Mouse (Mus musculus) spleen, postnatal 10 days (tissue): ENCODE measurements at regions not wholly inside any gene's neighbourhood (a gene's known extent, or its start where the extent isn't known, plus 50 kb on each side); places are given as distances from the start of the nearest gene placed in this dataset.

ENCODE experiments used
- DNase-seq, 2 experiments: peaks; one replicate each; pipeline ENCODE4 v3.0.0; 2021 to 2022; ENCODE audit warnings: low spot score in 2 of 2

DNA sequence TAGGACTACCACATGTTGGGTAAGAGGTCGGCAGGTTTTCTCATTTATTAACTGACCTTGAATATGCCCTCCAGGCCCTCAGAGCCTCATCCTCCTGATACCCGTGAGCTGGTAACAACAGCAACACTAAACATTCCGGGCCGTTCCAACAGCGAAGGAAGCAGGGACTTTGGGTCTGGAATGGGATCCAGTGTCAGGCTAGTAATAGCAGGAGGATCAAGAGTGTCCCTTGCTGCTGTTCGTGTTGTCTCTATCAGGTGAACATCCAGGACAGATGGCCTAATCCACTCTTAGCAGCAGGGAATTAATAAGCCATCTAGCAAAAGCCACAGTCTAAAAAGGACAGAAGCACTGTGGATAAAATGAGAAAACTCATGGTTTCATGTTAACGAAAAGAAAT lies 106.7 kb downstream of the Cpeb2 start:
- no peak for DNase-seq

DNA sequence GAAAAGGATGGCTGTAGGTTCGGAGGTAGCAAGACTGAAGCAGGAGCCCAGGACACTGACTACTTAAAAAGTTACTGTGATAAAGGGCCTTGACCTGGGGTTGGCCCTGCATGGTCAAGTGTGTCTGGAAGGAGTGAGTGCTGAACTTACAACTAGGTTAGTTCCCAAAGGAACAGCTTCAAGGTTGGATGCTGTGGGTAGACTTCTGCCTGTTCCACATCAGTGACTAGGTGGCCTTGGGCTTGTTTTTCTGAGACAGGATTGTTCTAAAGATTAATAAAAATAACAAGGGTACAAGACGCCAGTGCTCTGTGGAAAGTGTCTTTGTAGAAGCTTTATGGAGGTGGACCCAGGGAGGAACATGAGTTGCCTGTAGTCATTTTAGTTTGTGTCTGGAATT lies 108.5 kb downstream of the Cpeb2 start:
- no peak for DNase-seq

DNA sequence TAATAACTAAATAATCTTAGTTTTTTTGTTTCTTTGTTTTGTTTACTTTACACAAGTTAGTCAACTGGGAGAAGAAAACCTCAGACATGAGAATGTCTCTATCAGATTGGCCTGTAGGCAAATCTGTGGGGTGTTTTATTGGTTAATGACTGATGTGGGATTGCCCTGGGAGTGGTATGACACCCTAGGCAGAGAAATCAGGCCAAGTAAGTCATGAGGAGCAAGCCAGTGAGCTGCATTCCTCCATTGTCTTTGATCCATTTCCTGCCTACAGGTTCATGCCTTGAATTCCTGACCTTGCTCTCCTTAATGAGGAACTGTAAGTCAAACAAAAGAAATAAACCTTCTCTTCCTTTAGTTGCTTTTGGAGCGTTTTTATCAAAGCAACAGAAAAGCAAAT lies 111.5 kb downstream of the Cpeb2 start:
- no peak for DNase-seq

DNA sequence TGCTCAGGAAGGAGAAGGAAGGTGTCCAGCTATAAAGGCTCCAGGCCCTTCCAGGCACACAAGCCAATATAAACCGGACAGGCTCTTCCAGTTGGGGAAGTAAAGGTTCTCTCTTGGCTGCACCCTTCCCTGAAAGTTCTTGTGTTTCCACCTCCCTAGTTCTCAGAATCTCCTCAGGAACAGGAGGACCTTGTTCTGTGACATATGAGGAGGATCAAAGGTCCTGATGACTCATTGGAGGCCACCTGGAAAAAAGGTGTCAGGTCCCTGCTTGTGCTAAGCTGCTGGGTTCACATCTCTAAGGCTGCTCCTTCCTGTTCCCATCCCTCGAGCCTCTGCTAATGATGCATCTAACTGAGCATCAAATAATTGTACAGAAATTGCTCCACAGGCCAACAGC lies 118.0 kb downstream of the Cpeb2 start:
- DNase-seq, result no peak

DNA sequence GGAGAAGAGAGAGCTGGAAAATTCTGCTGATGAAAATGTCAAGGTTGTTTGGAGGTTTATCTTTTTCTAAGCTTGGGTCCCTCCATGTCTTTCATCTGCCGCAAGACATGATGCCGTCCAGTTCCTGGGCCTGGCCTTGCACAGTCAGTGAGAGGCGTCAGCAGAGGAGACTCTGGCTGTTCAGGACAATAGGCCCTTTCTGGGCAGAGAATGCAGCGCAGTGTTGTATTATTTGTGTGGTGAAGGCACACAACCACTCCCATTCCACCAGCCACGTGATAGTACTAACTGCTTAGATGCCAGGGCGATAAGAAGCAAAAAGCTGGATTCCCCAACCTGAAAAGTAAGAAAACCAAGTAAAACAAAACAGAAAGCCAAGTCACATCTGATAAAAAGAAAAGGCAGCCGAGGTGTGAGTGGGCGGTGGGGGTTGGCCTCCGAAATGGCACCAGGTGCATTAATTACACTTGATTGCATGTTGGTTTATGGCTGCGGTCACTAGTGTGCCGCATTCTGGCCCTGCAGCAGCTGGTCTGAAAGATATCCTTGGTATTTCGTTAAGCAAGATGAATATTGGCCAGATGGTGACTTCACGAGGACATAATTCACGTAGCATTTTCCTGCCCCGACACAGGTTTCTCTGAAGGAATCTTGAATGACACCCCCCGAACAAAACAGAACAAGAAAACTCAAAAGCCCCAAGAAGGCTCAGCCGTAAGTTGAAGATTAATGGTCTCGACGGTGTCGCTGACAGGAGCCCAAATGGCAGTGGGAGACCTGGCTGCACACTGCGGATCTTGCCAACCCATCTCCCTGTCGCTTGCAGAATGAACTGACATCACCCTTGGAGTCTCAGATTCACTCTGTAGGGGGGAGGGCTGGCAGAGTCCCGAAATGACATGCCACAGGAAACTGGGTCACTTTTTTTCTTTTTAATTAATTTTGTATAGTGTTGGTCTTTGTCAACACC lies 120.3 kb downstream of the Cpeb2 start:
- DNase-seq, result no peak

DNA sequence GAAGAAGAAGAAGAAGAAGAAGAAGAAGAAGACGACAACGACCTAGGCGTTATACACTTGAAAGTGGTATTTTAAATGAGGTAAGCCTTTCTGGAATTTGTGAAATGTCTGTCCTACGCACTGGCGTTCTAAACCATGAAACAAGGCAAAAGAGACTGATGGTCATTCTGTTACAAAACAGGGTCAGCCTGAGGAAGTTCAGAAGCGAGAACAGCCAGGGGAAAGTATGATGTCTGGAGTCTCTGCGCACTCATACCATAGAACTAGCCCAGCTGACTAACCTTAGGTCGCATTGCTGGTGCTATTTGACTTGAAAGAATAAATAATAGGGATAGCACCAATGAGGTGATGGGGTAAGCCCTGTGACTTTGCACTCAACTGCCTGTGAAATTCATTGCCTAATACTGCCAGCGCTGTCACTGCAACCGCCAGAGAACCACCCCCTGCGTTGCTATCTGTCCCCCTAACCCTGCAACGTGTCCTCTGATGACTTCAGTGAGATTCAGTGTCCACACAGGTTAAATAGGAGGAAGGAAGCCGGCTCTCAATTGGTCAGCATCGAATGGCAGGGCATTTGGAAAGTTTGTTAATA lies 121.5 kb downstream of the Cpeb2 start:
- no peak for DNase-seq

DNA sequence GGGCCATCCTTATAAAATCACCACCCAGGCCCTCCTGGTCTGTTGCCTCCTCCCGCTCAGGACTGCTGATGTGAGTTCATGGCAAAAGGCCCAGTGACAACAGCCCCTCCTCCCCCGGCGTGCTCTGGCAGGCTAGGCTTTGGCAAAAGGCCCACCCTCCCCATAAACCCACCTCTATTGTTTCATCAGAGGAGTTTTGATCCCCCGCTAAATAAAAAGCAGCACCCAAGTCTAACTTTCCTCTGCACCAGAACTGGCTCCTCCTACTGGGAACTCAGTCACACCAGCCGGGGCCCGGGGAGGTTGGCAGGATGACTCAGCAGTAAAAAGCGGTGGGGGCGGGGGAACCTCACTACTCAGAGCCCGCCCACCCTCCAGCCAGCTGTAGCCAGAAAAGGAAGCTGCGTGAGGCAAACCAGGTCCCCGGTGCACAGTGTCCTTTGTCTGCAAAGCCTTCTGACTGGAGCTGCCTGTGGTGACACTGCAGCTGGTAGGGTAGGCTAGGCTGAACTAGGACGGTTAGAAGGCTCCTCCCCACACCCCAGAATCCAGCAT lies 122.1 kb downstream of the Cpeb2 start:
- DNase-seq, result peak; percentile 17 to 75

DNA sequence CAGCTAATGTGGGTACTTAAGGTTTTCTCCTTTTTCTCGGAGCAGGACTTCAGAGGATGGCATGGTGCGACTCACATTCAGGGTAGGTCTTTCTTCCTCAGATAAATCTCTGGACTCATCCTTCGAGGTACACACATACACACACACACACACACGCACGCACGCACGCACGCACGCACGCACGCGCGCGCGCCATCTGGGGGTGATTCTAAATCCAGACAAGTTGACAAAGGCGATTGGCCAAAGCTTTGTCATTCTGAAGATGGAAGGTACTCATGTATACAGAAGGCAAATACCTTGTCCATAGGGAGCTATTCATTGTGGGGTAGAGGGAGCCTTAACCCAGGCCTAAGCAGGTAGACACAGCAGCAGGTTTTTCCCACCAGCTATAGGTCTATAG lies 122.9 kb downstream of the Cpeb2 start:
- no peak for DNase-seq

DNA sequence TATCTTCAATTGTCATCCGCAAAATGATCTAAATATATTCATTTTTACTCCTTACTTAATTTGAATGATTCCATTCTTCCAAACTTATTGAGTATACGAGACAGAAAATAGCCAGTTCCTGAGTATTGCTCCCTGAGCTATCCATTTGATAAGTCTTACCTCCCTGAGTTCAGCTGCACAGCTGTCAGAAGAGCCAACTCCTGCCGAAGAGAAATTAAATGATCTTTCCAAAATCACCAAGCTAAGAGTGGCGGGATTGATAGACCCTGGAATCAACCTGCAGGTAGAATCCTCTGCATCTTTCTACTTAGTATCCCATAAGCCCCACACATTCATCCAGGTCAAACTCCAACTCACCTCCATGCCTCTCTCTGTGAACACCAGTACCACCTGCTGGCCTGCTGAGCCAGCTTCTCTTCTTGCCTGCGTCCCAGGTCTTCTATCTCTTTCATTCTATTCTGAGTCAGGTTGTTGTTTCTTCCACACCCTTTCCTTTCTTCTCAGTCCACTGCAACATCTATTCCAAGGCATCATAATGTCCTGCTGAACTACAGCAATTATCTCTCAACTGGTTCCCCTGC lies 124.2 kb downstream of the Cpeb2 start:
- no peak for DNase-seq

DNA sequence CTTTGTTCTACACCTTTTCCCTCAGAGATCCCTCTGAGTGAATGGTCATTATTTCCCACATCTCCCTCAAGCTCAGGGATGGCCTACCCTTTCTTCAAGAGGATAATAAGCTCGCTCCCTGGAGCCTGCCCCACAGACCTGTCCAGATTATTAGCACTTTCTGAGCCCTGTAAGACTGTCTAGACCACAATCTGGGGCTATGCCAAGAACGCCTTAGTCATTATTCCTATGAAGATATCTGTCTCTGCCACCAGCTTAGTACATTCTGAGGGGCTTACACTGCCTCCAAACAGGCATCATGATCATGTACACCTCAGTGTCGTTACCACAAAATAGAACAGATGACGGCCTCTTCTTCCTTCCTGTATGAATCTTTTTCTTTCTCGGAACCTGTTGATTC lies 124.9 kb downstream of the Cpeb2 start:
- DNase-seq, result no peak

DNA sequence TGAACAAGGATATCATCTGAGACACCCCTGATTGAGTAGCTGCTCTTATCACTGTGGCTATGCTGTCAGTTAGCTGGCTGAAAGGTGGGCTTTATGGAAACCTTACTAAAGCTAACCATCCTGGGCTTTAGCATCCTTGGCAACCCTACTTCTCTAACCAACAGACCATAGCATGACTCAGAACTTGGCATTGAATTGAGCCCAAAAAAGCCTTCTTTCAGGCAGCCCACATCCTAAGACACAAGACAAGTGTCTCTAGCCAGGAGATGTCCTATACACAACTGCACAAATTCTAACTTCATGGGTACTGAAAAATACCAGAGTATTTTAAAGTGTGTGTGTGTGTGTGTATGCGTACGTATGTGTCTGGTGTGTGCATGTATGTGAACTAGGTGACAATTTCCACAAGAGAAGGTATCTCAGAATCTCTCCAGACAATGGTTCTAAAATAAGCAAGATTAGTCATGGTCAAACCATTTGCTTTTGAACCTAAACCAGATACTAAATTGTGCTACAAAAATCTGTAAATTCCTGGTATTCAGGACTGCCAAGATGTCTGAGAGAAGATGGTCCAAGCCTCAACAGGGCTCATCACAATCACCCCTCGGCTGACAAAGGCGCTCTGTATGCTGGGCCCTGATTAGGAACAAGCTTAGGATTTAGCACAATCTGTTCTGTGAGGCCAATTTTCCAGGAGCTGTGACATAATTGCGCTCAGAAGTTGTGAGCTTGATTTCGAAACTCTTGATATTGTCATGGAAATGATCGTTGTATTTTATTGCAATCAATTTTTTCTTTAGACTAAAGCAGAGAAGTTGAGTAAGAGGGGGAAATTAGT lies 126.2 kb downstream of the Cpeb2 start:
- DNase-seq, result no peak

DNA sequence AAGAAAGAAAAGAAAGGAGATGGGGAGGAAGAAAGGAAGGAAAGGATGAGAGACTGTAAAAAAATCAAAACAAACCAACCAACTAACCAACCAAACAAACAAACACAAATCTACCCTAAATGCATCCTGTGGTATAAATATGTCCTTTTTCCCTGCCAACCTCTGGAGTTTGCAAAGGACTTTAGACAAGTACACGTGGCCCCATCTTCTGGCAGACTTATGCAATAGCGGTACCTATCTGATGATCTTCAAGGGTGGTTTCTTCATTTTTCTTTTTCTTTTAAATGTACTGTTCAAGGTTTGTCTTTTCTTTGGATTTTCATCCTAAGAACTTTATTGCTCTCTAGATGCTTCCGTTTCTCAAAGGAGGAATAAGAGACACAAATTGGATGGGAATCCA lies 127.3 kb downstream of the Cpeb2 start:
- DNase-seq, result peak in 1 of 2 experiments; percentile 20

DNA sequence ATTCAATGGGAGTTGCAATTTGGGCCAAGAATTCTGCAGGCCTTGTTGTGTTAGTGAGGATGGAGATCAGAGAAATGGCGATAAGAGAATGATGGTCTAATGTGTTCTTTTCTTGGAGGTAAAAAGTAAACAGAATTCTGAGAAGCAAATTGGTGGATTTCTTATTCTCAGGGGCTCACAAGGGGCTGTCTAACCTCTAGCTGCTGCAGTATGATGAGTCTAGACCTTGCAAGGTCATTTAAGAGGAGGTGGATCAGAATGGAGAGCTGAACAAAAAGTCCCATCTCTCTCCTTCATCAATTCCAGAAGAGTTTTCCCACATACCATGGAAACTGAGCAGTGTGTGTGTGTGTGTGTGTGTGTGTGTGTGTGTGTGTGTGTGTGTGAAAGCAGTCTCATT lies 128.1 kb downstream of the Cpeb2 start:
- no peak for DNase-seq

DNA sequence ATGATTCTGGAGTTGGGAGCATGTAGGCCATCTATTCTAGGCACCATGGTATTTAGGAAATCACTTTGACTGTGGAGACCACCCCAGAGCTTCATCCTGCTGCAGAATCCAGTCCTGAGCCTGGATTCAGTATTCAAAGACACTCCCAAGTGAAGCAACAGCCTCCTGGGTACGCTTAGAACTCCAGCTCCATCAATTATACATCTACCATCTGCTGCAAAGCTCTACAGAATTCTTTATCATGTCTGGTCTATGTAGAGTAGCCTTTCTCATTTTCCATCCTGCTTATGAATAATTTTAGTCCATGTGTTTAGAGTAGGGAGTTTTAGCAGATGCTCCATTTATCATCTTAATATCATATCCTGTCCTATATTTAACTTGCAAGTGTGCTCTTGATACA lies 139.4 kb downstream of the Cpeb2 start:
- DNase-seq, result no peak

DNA sequence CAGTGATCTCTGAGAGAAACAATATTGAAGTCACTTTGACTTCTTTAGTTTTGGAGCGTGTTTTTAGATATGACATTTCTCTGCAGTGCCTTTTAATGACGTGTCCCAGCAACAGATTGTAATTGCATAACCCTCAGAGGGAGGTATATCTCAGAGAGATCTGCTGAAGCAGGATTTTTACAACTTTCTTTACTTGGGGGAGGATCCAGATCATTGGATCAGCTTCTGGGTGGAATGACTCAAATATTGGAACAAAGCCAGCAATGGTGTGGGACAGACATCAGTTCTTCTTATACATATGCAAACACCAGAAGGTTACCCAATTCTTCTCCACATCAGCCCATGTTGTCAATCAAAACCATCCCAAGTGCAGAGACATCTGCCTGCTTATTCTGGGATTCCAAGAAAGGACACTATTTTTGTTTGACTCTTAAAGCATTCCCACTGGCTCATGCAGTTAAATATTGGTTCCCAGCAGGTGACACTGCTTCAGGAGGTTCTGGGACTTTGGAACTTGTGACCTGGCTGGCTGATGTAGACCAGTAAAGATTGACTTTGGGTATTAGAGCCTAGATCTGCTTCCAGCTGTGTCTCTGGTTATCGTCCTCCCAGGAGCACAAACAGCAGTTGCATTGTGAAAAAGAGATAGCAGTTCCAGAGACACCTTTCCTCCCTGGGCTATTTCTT lies 130.5 kb upstream of the C1qtnf7 start:
- DNase-seq, result no peak

DNA sequence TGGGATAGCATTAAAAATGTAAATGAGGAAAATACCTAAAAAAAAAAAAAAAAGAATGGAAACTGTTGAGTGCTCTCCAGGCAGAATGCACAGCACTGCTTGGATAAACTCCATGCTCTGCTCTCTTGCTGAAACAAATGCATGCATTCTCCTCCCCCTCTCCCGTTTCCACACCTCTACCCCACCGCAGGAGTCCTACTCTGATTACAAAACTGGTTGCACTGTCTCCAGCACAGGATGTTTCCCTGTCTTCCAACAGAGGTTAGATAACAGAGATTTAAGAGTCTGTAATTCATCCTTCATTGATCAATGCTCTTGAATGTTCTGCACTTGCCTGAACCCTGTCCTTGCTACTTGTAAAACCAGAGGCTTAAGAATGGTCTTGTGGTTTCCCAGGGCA lies 124.3 kb upstream of the C1qtnf7 start:
- no peak for DNase-seq

DNA sequence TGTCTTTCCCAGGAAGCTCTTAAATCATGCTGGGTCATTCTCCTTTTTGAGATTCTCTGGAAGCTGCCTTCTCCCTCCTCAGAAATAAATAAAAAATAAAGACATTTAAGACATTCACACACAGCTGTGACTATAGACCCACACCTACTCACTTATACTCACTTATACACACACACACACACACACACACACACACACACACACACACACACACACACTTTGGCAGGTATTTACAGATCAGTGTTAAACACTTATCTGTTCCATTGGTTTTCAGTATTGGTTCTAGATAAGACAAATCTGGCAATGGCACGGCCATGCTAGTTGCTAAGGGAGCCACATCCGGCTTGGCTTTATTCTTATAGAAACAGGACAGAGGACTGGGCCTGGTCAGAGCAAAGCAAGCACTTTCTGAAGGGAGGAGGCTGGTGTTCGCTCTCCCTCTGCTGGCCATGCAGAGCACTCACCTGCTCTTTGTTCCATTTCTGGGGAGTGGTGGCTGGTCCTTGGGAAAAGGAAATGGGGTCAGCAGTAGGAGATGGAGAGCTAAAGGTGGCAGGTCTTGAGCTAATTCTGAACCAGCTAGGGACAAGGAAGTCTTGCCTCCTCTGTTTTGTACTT lies 123.8 kb upstream of the C1qtnf7 start:
- DNase-seq, result no peak

DNA sequence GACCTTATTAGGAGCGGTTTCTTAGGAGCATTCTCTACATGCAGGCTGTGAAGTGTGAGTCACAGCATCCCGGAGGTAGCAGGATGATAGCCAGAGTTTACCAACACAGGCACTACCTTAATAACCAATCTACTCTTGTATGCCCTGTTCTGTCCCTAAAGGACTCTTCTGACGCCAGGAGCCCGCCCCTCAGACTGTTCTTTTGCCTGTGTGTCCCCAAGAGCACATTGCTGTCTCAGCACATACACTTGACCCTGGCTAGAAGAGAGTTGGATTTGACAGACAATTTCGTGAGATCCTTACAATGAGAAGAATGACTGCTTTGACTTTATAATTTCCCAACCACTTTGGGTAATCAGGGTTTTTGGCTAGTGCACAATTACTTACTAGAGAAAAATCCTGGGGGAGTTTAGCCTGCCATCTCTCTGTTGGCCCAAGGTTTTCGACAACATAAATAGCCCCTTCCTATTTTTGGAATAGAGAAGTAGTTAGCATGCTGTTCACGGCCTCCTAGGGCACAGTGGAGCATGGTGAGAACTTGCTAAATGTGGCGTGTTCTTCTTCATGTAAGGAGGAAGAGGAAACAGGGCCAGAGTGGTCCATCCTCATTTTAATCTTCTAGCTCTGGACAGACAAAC lies 122.3 kb upstream of the C1qtnf7 start:
- DNase-seq, result no peak

DNA sequence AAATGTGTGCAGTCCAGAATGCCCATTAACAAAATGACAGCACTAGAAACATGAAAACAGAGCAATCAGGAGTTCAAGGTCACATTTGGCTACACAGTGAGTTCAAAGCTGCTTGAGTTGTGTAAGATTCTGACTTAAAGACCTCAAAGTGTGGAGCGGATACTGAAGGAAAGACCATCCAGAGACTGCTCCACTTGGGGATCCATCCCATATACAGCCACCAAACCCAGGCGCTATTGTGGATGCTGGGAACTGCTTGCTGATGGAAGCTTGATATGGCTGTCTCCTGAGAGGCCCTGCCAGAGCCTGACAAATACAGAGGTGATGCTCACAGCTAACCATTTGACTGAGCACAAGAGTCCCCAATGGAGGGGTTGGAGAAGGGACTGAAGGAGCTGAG lies 98.1 kb upstream of the C1qtnf7 start:
- DNase-seq, result no peak
